Comparison of ENCODE assay signal across 18 mouse cellular contexts in the genomic region with DNA sequence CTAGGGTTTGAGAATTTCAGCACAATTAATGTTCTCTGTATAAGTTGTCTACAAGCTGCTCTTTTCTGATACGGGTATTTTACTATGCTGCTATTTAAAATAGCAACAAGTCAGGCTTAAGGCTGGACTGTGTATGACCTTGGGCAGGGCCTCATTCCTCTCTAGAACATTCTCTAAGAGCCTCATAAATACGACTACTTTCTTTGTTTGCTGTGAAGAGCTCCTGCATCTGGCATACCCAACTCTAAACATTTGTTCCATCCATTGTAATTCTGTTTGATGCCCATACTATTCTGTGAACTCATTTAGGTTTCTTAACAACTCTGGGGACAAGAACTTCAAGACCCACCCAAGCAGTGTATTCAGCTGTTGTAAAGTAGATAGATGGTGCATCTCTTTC. TPM values are rescaled to one million over a fixed set of nuclear protein-coding genes. Genes with fewer than 3 reads are reported as not detected.
"Had no signal": no experiment of that assay in that cellular context is flagged by ENCODE, and none has a peak within 500 bp of the region (broad histone marks: within the 10 kb centered on the region; RNA-seq: fewer than 3 reads in every experiment).

No protein-coding gene starts in this region.

- H3K27ac ChIP-seq: liver, embryonic 14.5 days; midbrain, embryonic 10.5 days; midbrain, embryonic 12.5 days; neural tube, embryonic 12.5 days; stomach, embryonic 15.5 days; stomach, postnatal 0 days had no signal

- H3K36me3 ChIP-seq: midbrain, embryonic 10.5 days; midbrain, embryonic 12.5 days; neural tube, embryonic 12.5 days; stomach, embryonic 15.5 days had no signal

- H3K9me3 ChIP-seq: midbrain, embryonic 10.5 days; midbrain, embryonic 12.5 days; neural tube, embryonic 12.5 days; stomach, embryonic 15.5 days had no signal

- H3K4me2 ChIP-seq: lung, embryonic 14.5 days; midbrain, embryonic 12.5 days; neural tube, embryonic 12.5 days; stomach, embryonic 15.5 days had no signal

- H3K27me3 ChIP-seq: midbrain, embryonic 12.5 days; neural tube, embryonic 12.5 days; stomach, embryonic 15.5 days had no signal

- H3K4me3 ChIP-seq: midbrain, embryonic 10.5 days; midbrain, embryonic 12.5 days; neural tube, embryonic 12.5 days; stomach, embryonic 15.5 days had no signal

- DNase-seq: lung, adult 18-20 months; lung, embryonic 14.5 days; lung, postnatal 10 days; lung, postnatal 4 days; midbrain, embryonic 14.5 days; right cerebral cortex, postnatal 14 days had no signal

- H3K4me1 ChIP-seq: midbrain, embryonic 12.5 days; neural tube, embryonic 12.5 days; stomach, embryonic 15.5 days had no signal

- H3K9ac ChIP-seq: liver, embryonic 14.5 days; lung, embryonic 14.5 days; midbrain, embryonic 12.5 days; neural tube, embryonic 12.5 days; stomach, embryonic 15.5 days had no signal

RNA-seq across cellular contexts. Expression of gene Cd3d, which starts 1.4 kb away (rescaled TPM):
- total RNA-seq: midbrain, postnatal 0 days had no signal
- polyA plus RNA-seq: lung, embryonic 14.5 days; midbrain, embryonic 10.5 days; midbrain, embryonic 12.5 days; midbrain, embryonic 14.5 days; midbrain, postnatal 0 days; neural tube, embryonic 12.5 days; neural tube, embryonic 14.5 days had no signal

RNA-seq across cellular contexts. Expression of gene Cd3g, which starts 2.8 kb away (rescaled TPM):
- total RNA-seq: midbrain, postnatal 0 days had no signal
- polyA plus RNA-seq: midbrain, embryonic 10.5 days; midbrain, embryonic 12.5 days; midbrain, embryonic 14.5 days; midbrain, postnatal 0 days; neural tube, embryonic 14.5 days; testis, adult 2 months had no signal

RNA-seq across cellular contexts. Expression of gene Cd3e, which starts 26.4 kb away (rescaled TPM):
- total RNA-seq: midbrain, postnatal 0 days had no signal
- polyA plus RNA-seq: liver, embryonic 14.5 days; liver, embryonic 16.5 days; lung, embryonic 14.5 days; midbrain, embryonic 10.5 days; midbrain, embryonic 12.5 days; midbrain, embryonic 14.5 days; neural tube, embryonic 12.5 days; stomach, postnatal 0 days had no signal

RNA-seq across cellular contexts. Expression of gene Mpzl2, which starts 56.6 kb away (rescaled TPM):
- total RNA-seq: megakaryocyte-erythroid progenitor cell, adult 5-6 weeks; monocyte, adult 5-6 weeks had no signal
- polyA plus RNA-seq: neural tube, embryonic 14.5 days had no signal
